Mouse (Mus musculus): Measurements from ENCODE around the gene Pyroxd2. TPM values are rescaled to one million over a fixed set of nuclear protein-coding genes. Genes with fewer than 3 reads are reported as not detected.
"Not testable (repeated sequence)": the region's sequence is repeated elsewhere in the genome, so short reads cannot be mapped to it uniquely, and the experiment has no call there.

Pyroxd2 gene
- polyA plus RNA-seq, 1 experiment, result 68.9 TPM

GRCm38 (mm10) chr19:42689786-42690185 lies 62.8 kb downstream of the Pyroxd2 start:
- WGBS, result 20% methylated on average over 4 of the region's 4 CpGs
- Histone ChIP-seq H3K27me3 (replicated peaks; ENCODE audit: control insufficient read depth, insufficient read depth, low read length) (no peaks in the 10 kb centered on the region), H3K27ac (ENCODE audit: insufficient read depth, low read depth, low read length) (no peak overlapping the region), H3K36me3 (ENCODE audit: control insufficient read depth, insufficient read depth, low read length) (no peaks in the 10 kb centered on the region), H3K4me3 (ENCODE audit: insufficient read depth, low read depth, low read length) (no peak overlapping the region), H3K4me1 (ENCODE audit: control insufficient read depth, insufficient read depth, low read length) (peaks cover 6% of the 10 kb centered on the region; the same call in 1 of the 2 replicates)
- no peak for TF ChIP-seq CTCF (conservative IDR thresholded peaks at IDR 0.05; ENCODE audit: insufficient read depth, insufficient read length, low read depth, low read length)
- no peak for TF ChIP-seq POLR2A (IDR thresholded peaks at IDR 0.05; ENCODE audit: low read depth, low read length)
- peak; percentile 92 for DNase-seq

GRCm38 (mm10) chr19:42689321-42689720 lies 63.3 kb downstream of the Pyroxd2 start:
- no peak for DNase-seq

GRCm38 (mm10) chr19:42682776-42683175 lies 69.8 kb downstream of the Pyroxd2 start:
- not testable (repeated sequence) for DNase-seq; H3K4me3 ChIP-seq (ENCODE audit: insufficient read depth, low read depth, low read length); H3K27me3 ChIP-seq (replicated peaks; ENCODE audit: control insufficient read depth, insufficient read depth, low read length); H3K4me1 ChIP-seq (ENCODE audit: control insufficient read depth, insufficient read depth, low read length); H3K27ac ChIP-seq (ENCODE audit: insufficient read depth, low read depth, low read length); H3K36me3 ChIP-seq (ENCODE audit: control insufficient read depth, insufficient read depth, low read length)
- 72% methylated on average over 2 of the region's 2 CpGs for WGBS

More at GRCm38 (mm10) chr19:42689321-42689720, 63.3 kb downstream of the Pyroxd2 start:
- no peaks in the 10 kb centered on the region for H3K27me3 ChIP-seq (replicated peaks; ENCODE audit: control insufficient read depth, insufficient read depth, low read length)
- no peak overlapping the region for H3K4me3 ChIP-seq (ENCODE audit: insufficient read depth, low read depth, low read length)
- H3K27ac ChIP-seq (ENCODE audit: insufficient read depth, low read depth, low read length), result no peak overlapping the region
- no peak for TF ChIP-seq CTCF (conservative IDR thresholded peaks at IDR 0.05; ENCODE audit: insufficient read depth, insufficient read length, low read depth, low read length)
- no peak for TF ChIP-seq POLR2A (IDR thresholded peaks at IDR 0.05; ENCODE audit: low read depth, low read length)
- peaks cover 6% of the 10 kb centered on the region; the same call in 1 of the 2 replicates for H3K4me1 ChIP-seq (ENCODE audit: control insufficient read depth, insufficient read depth, low read length)
- no peaks in the 10 kb centered on the region for H3K36me3 ChIP-seq (ENCODE audit: control insufficient read depth, insufficient read depth, low read length)
- WGBS, result 88% methylated on average over 11 of the region's 11 CpGs

GRCm38 (mm10) chr19:42678191-42678590 lies 74.4 kb downstream of the Pyroxd2 start:
- no peaks in the 10 kb centered on the region for H3K36me3 ChIP-seq (ENCODE audit: control insufficient read depth, insufficient read depth, low read length)
- peak; percentile 75 for DNase-seq
- peaks cover 3% of the 10 kb centered on the region; the same call in 1 of the 2 replicates for H3K4me1 ChIP-seq (ENCODE audit: control insufficient read depth, insufficient read depth, low read length)
- no peak overlapping the region for H3K27ac ChIP-seq (ENCODE audit: insufficient read depth, low read depth, low read length)
- no peaks in the 10 kb centered on the region for H3K27me3 ChIP-seq (replicated peaks; ENCODE audit: control insufficient read depth, insufficient read depth, low read length)
- H3K4me3 ChIP-seq (ENCODE audit: insufficient read depth, low read depth, low read length), result no peak overlapping the region
- 33% methylated on average over 10 of the region's 10 CpGs for whole genome bisulfite sequencing
- TF ChIP-seq POLR2A (IDR thresholded peaks at IDR 0.05; ENCODE audit: low read depth, low read length), result no peak
- no peak for TF ChIP-seq CTCF (conservative IDR thresholded peaks at IDR 0.05; ENCODE audit: insufficient read depth, insufficient read length, low read depth, low read length)

- Histone ChIP-seq H3K4me3 (ENCODE audit: insufficient read depth, low read depth, low read length) (no peak overlapping the region), H3K27ac (ENCODE audit: insufficient read depth, low read depth, low read length) (no peak overlapping the region), H3K27me3 (replicated peaks; ENCODE audit: control insufficient read depth, insufficient read depth, low read length) (no peaks in the 10 kb centered on the region), H3K36me3 (ENCODE audit: control insufficient read depth, insufficient read depth, low read length) (no peaks in the 10 kb centered on the region), H3K4me1 (ENCODE audit: control insufficient read depth, insufficient read depth, low read length) (peaks cover 3% of the 10 kb centered on the region; the same call in 1 of the 2 replicates)
- WGBS, result 67% methylated on average over 3 of the region's 3 CpGs
- TF ChIP-seq CTCF (conservative IDR thresholded peaks at IDR 0.05; ENCODE audit: insufficient read depth, insufficient read length, low read depth, low read length) (no peak), POLR2A (IDR thresholded peaks at IDR 0.05; ENCODE audit: low read depth, low read length) (no peak)
- DNase-seq, result peak; percentile 67
Observed at GRCm38 (mm10) chr19:42677452-42677851, 75.1 kb downstream of the Pyroxd2 start.

- Histone ChIP-seq H3K27ac (ENCODE audit: insufficient read depth, low read depth, low read length) (no peak overlapping the region), H3K27me3 (replicated peaks; ENCODE audit: control insufficient read depth, insufficient read depth, low read length) (no peaks in the 10 kb centered on the region), H3K4me1 (ENCODE audit: control insufficient read depth, insufficient read depth, low read length) (peaks cover 3% of the 10 kb centered on the region; the same call in 1 of the 2 replicates), H3K4me3 (ENCODE audit: insufficient read depth, low read depth, low read length) (no peak overlapping the region), H3K36me3 (ENCODE audit: control insufficient read depth, insufficient read depth, low read length) (no peaks in the 10 kb centered on the region)
- 71% methylated on average over 3 of the region's 3 CpGs for WGBS
- DNase-seq, result no peak
- TF ChIP-seq CTCF (conservative IDR thresholded peaks at IDR 0.05; ENCODE audit: insufficient read depth, insufficient read length, low read depth, low read length), result no peak
- no peak for TF ChIP-seq POLR2A (IDR thresholded peaks at IDR 0.05; ENCODE audit: low read depth, low read length)
Observed at GRCm38 (mm10) chr19:42676931-42677330, 75.6 kb downstream of the Pyroxd2 start.

Other genes starting within 250 kb of the Pyroxd2 start
- 4.6 and 5.7 TPM in 2 replicates for gene R3hcc1l, start 234.0 kb downstream of the Pyroxd2 start, polyA plus RNA-seq (2012; rRNA removed)
- gene Loxl4, start 140.0 kb downstream of the Pyroxd2 start, polyA plus RNA-seq (2012; rRNA removed), result 2.9 and 4.8 TPM in 2 replicates
- gene Hps1, start 27.2 kb upstream of the Pyroxd2 start, polyA plus RNA-seq (2012; rRNA removed), result 20.1 and 23.6 TPM in 2 replicates